Mouse (Mus musculus): ENCODE data around the gene Rpgrip1l. TPM values are rescaled to one million over a fixed set of nuclear protein-coding genes. Genes with fewer than 3 reads are reported as not detected.

The Rpgrip1l gene
- polyA plus RNA-seq (2015; fragmentation: Nextera tagmentation; extraction: Ambion mirVana) = 6.7 and 7.9 TPM in 2 replicates

GRCm38 (mm10) chr8:91312835-91313832 is at the start of gene Rpgrip1l, which contains the start of gene Fto:
Gene Rpgrip1l, minus strand, starts transcription at chr8:91313262.
Gene Fto, plus strand, starts transcription at chr8:91313525.
- peak within 1 kb of the TSS; percentile 75 for H3K27ac ChIP-seq (ENCODE audit: low read length)
- under 1% methylated on average over 59 of the region's 59 CpGs for WGBS
- no peaks in the 10 kb centered on the region for H3K9me3 ChIP-seq (ENCODE audit: low read length)
- peak; percentile 99 for ATAC-seq (ENCODE audit: low FRiP score, low TSS enrichment)
- no peaks in the 10 kb centered on the region for H3K36me3 ChIP-seq (ENCODE audit: insufficient read depth, low read length)
- H3K27me3 ChIP-seq (ENCODE audit: insufficient read depth, low read length) = no peaks in the 10 kb centered on the region
- peak within 1 kb of the TSS; percentile 92 for H3K9ac ChIP-seq (replicated peaks; ENCODE audit: low read length)
- peak within 1 kb of the TSS; percentile 88 for H3K4me2 ChIP-seq (replicated peaks; ENCODE audit: low read depth, low read length)
- H3K4me1 ChIP-seq (ENCODE audit: insufficient read depth, low read length) = peaks cover 15% of the 10 kb centered on the region
- H3K4me3 ChIP-seq (ENCODE audit: low read length) = peak within 1 kb of the TSS; percentile 87

GRCm38 (mm10) chr8:91360644-91361357 is 47.7 kb upstream of the Rpgrip1l start:
- no peak for ATAC-seq (ENCODE audit: low FRiP score, low TSS enrichment)
- WGBS = 69% methylated on average over 10 of the region's 10 CpGs
- Histone ChIP-seq H3K4me1 (ENCODE audit: insufficient read depth, low read length) (peaks cover 7% of the 10 kb centered on the region), H3K4me2 (replicated peaks; ENCODE audit: low read depth, low read length) (no peak overlapping the region), H3K36me3 (ENCODE audit: insufficient read depth, low read length) (no peaks in the 10 kb centered on the region), H3K9me3 (ENCODE audit: low read length) (no peaks in the 10 kb centered on the region), H3K27me3 (ENCODE audit: insufficient read depth, low read length) (no peaks in the 10 kb centered on the region), H3K27ac (ENCODE audit: low read length) (no peak overlapping the region), H3K4me3 (ENCODE audit: low read length) (no peak overlapping the region), H3K9ac (replicated peaks; ENCODE audit: low read length) (no peak overlapping the region)

GRCm38 (mm10) chr8:91359511-91359910 is 46.4 kb upstream of the Rpgrip1l start:
- Histone ChIP-seq H3K27ac (ENCODE audit: low read length) (no peak overlapping the region), H3K9me3 (ENCODE audit: low read length) (no peaks in the 10 kb centered on the region), H3K9ac (replicated peaks; ENCODE audit: low read length) (no peak overlapping the region), H3K27me3 (ENCODE audit: insufficient read depth, low read length) (no peaks in the 10 kb centered on the region), H3K4me2 (replicated peaks; ENCODE audit: low read depth, low read length) (no peak overlapping the region), H3K4me3 (ENCODE audit: low read length) (no peak overlapping the region), H3K36me3 (ENCODE audit: insufficient read depth, low read length) (no peaks in the 10 kb centered on the region), H3K4me1 (ENCODE audit: insufficient read depth, low read length) (peaks cover 11% of the 10 kb centered on the region)
- WGBS = 70% methylated on average over 9 of the region's 9 CpGs
- no peak for ATAC-seq (ENCODE audit: low FRiP score, low TSS enrichment)

- H3K4me2 ChIP-seq (replicated peaks; ENCODE audit: low read depth, low read length) = no peak overlapping the region
- no peak for ATAC-seq (ENCODE audit: low FRiP score, low TSS enrichment)
- H3K4me3 ChIP-seq (ENCODE audit: low read length) = no peak overlapping the region
- H3K27me3 ChIP-seq (ENCODE audit: insufficient read depth, low read length) = no peaks in the 10 kb centered on the region
- 73% methylated on average over 5 of the region's 5 CpGs for WGBS
- no peaks in the 10 kb centered on the region for H3K36me3 ChIP-seq (ENCODE audit: insufficient read depth, low read length)
- H3K9ac ChIP-seq (replicated peaks; ENCODE audit: low read length) = no peak overlapping the region
- peaks cover 11% of the 10 kb centered on the region for H3K4me1 ChIP-seq (ENCODE audit: insufficient read depth, low read length)
- no peak overlapping the region for H3K27ac ChIP-seq (ENCODE audit: low read length)
- no peaks in the 10 kb centered on the region for H3K9me3 ChIP-seq (ENCODE audit: low read length)
These were observed 45.0 kb upstream of the Rpgrip1l start for GRCm38 (mm10) chr8:91358016-91358415.

- Histone ChIP-seq H3K4me1 (ENCODE audit: insufficient read depth, low read length) (peaks cover 11% of the 10 kb centered on the region), H3K4me3 (ENCODE audit: low read length) (no peak overlapping the region), H3K9me3 (ENCODE audit: low read length) (no peaks in the 10 kb centered on the region), H3K36me3 (ENCODE audit: insufficient read depth, low read length) (no peaks in the 10 kb centered on the region), H3K27ac (ENCODE audit: low read length) (no peak overlapping the region), H3K27me3 (ENCODE audit: insufficient read depth, low read length) (no peaks in the 10 kb centered on the region), H3K4me2 (replicated peaks; ENCODE audit: low read depth, low read length) (no peak overlapping the region), H3K9ac (replicated peaks; ENCODE audit: low read length) (no peak overlapping the region)
- no peak for ATAC-seq (ENCODE audit: low FRiP score, low TSS enrichment)
- 91% methylated on average over 4 of the region's 4 CpGs for WGBS
These were observed 44.5 kb upstream of the Rpgrip1l start for GRCm38 (mm10) chr8:91357493-91358014.

- ATAC-seq (ENCODE audit: low FRiP score, low TSS enrichment) = no peak
- H3K36me3 ChIP-seq (ENCODE audit: insufficient read depth, low read length) = no peaks in the 10 kb centered on the region
- no peak overlapping the region for H3K4me3 ChIP-seq (ENCODE audit: low read length)
- no peak overlapping the region for H3K4me2 ChIP-seq (replicated peaks; ENCODE audit: low read depth, low read length)
- H3K27ac ChIP-seq (ENCODE audit: low read length) = no peak overlapping the region
- no peaks in the 10 kb centered on the region for H3K27me3 ChIP-seq (ENCODE audit: insufficient read depth, low read length)
- WGBS = 86% methylated on average over 11 of the region's 11 CpGs
- H3K4me1 ChIP-seq (ENCODE audit: insufficient read depth, low read length) = peaks cover 11% of the 10 kb centered on the region
- H3K9me3 ChIP-seq (ENCODE audit: low read length) = no peaks in the 10 kb centered on the region
- no peak overlapping the region for H3K9ac ChIP-seq (replicated peaks; ENCODE audit: low read length)
These were observed 43.1 kb upstream of the Rpgrip1l start for GRCm38 (mm10) chr8:91355956-91356699.

GRCm38 (mm10) chr8:91355301-91355905 is 42.3 kb upstream of the Rpgrip1l start:
- Histone ChIP-seq H3K27me3 (ENCODE audit: insufficient read depth, low read length) (no peaks in the 10 kb centered on the region), H3K4me2 (replicated peaks; ENCODE audit: low read depth, low read length) (no peak overlapping the region), H3K4me1 (ENCODE audit: insufficient read depth, low read length) (peaks cover 5% of the 10 kb centered on the region), H3K9me3 (ENCODE audit: low read length) (no peaks in the 10 kb centered on the region), H3K9ac (replicated peaks; ENCODE audit: low read length) (no peak overlapping the region), H3K4me3 (ENCODE audit: low read length) (no peak overlapping the region), H3K27ac (ENCODE audit: low read length) (no peak overlapping the region), H3K36me3 (ENCODE audit: insufficient read depth, low read length) (no peaks in the 10 kb centered on the region)
- 40% methylated on average over 10 of the region's 10 CpGs for WGBS
- ATAC-seq (ENCODE audit: low FRiP score, low TSS enrichment) = no peak

GRCm38 (mm10) chr8:91353907-91354306 is 40.8 kb upstream of the Rpgrip1l start:
- Histone ChIP-seq H3K9ac (replicated peaks; ENCODE audit: low read length) (no peak overlapping the region), H3K9me3 (ENCODE audit: low read length) (no peaks in the 10 kb centered on the region), H3K4me2 (replicated peaks; ENCODE audit: low read depth, low read length) (no peak overlapping the region), H3K4me1 (ENCODE audit: insufficient read depth, low read length) (0 out of 2 replicates have a peak, but pooled peaks cover 4% of the 10 kb centered on the region), H3K27ac (ENCODE audit: low read length) (no peak overlapping the region), H3K4me3 (ENCODE audit: low read length) (no peak overlapping the region), H3K36me3 (ENCODE audit: insufficient read depth, low read length) (peaks cover 6% of the 10 kb centered on the region; the same call in 1 of the 2 replicates), H3K27me3 (ENCODE audit: insufficient read depth, low read length) (no peaks in the 10 kb centered on the region)
- ATAC-seq (ENCODE audit: low FRiP score, low TSS enrichment) = no peak
- 87% methylated on average over 4 of the region's 4 CpGs for WGBS

- no peak overlapping the region for H3K9ac ChIP-seq (replicated peaks; ENCODE audit: low read length)
- H3K4me2 ChIP-seq (replicated peaks; ENCODE audit: low read depth, low read length) = no peak overlapping the region
- H3K36me3 ChIP-seq (ENCODE audit: insufficient read depth, low read length) = peaks cover 6% of the 10 kb centered on the region; the same call in 1 of the 2 replicates
- no peak for ATAC-seq (ENCODE audit: low FRiP score, low TSS enrichment)
- no peak overlapping the region for H3K4me3 ChIP-seq (ENCODE audit: low read length)
- H3K4me1 ChIP-seq (ENCODE audit: insufficient read depth, low read length) = 0 out of 2 replicates have a peak, but pooled peaks cover 6% of the 10 kb centered on the region
- H3K27ac ChIP-seq (ENCODE audit: low read length) = no peak overlapping the region
- no peaks in the 10 kb centered on the region for H3K9me3 ChIP-seq (ENCODE audit: low read length)
- 84% methylated on average over 5 of the region's 5 CpGs for WGBS
- no peaks in the 10 kb centered on the region for H3K27me3 ChIP-seq (ENCODE audit: insufficient read depth, low read length)
These were observed 40.0 kb upstream of the Rpgrip1l start for GRCm38 (mm10) chr8:91353062-91353461.

Data from kidney, embryonic 16.5 days (tissue).